Mouse (Mus musculus): ENCODE data around the gene Pdha2. TPM values are rescaled to one million over a fixed set of nuclear protein-coding genes. Genes with fewer than 3 reads are reported as not detected.

The Pdha2 gene
- polyA plus RNA-seq, 1 experiment, result not detected

GRCm38 (mm10) chr3:141214789-141215188 lies 2.6 kb upstream of the Pdha2 start:
- Histone ChIP-seq H3K9me3 (ENCODE audit: control insufficient read depth, low read length) (peaks cover 15% of the 10 kb centered on the region), H3K36me3 (ENCODE audit: control insufficient read depth) (no peaks in the 10 kb centered on the region), H3K4me1 (ENCODE audit: control insufficient read depth) (no peaks in the 10 kb centered on the region), H3K4me3 (replicated peaks) (no peak overlapping the region), H3K27me3 (ENCODE audit: control insufficient read depth) (no peaks in the 10 kb centered on the region; the same call in 1 of the 2 replicates)
- TF ChIP-seq GATA1 (IDR thresholded peaks at IDR 0.05; ENCODE audit: low read length), result no peak
- TF ChIP-seq TAL1 (IDR thresholded peaks at IDR 0.05; ENCODE audit: low read length), result no peak

- H3K9me3 ChIP-seq (ENCODE audit: control insufficient read depth, low read length), result peaks cover 15% of the 10 kb centered on the region
- no peaks in the 10 kb centered on the region for H3K4me1 ChIP-seq (ENCODE audit: control insufficient read depth)
Observed at GRCm38 (mm10) chr3:141214197-141214596, 2.0 kb upstream of the Pdha2 start.

GRCm38 (mm10) chr3:141211644-141212043 lies 511 bp downstream of the Pdha2 start:
- H3K36me3 ChIP-seq (ENCODE audit: control insufficient read depth), result no peaks in the 10 kb centered on the region
- no peak for TF ChIP-seq TAL1 (IDR thresholded peaks at IDR 0.05; ENCODE audit: low read length)
- TF ChIP-seq GATA1 (IDR thresholded peaks at IDR 0.05; ENCODE audit: low read length), result no peak
- peaks cover 17% of the 10 kb centered on the region for H3K9me3 ChIP-seq (ENCODE audit: control insufficient read depth, low read length)
- H3K4me3 ChIP-seq (replicated peaks), result no peak overlapping the region
- H3K27me3 ChIP-seq (ENCODE audit: control insufficient read depth), result no peaks in the 10 kb centered on the region; the same call in 1 of the 2 replicates
- H3K4me1 ChIP-seq (ENCODE audit: control insufficient read depth), result no peaks in the 10 kb centered on the region

More at GRCm38 (mm10) chr3:141214197-141214596, 2.0 kb upstream of the Pdha2 start:
- Histone ChIP-seq H3K27me3 (ENCODE audit: control insufficient read depth) (no peaks in the 10 kb centered on the region; the same call in 1 of the 2 replicates), H3K4me3 (replicated peaks) (no peak overlapping the region), H3K36me3 (ENCODE audit: control insufficient read depth) (no peaks in the 10 kb centered on the region)
- no peak for TF ChIP-seq GATA1 (IDR thresholded peaks at IDR 0.05; ENCODE audit: low read length)

DNA sequence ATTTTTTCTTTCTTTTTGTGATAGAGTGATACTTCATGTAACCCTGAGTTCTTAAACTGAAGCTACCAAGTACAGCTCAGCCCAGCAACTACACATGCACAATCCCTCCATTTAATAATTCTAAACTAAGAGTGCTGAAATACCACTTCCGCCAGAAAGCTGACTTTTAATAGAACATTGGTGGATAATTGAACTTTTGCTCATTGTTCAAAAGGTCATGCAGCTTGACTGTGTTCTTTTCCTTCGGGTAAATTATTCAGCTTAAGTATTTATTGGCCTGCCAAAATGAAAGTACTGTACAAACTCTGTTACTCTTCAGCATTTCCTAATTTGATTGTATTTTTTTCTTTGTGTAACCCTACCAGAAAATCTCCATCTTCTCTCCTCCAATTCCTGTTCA lies 10.4 kb downstream of the Pdha2 start:
- H3K9me3 ChIP-seq (ENCODE audit: control insufficient read depth, low read length), result no peaks in the 10 kb centered on the region
- no peaks in the 10 kb centered on the region for H3K27me3 ChIP-seq (ENCODE audit: control insufficient read depth)
- TF ChIP-seq GATA1 (IDR thresholded peaks at IDR 0.05; ENCODE audit: low read length), result no peak
- no peak for TF ChIP-seq TAL1 (IDR thresholded peaks at IDR 0.05; ENCODE audit: low read length)
- no peaks in the 10 kb centered on the region for H3K36me3 ChIP-seq (ENCODE audit: control insufficient read depth)
- no peak overlapping the region for H3K4me3 ChIP-seq (replicated peaks)
- H3K4me1 ChIP-seq (ENCODE audit: control insufficient read depth), result no peaks in the 10 kb centered on the region

- TF ChIP-seq TAL1 (IDR thresholded peaks at IDR 0.05; ENCODE audit: low read length) (no peak), GATA1 (IDR thresholded peaks at IDR 0.05; ENCODE audit: low read length) (no peak)
- H3K4me1 ChIP-seq (ENCODE audit: control insufficient read depth), result no peaks in the 10 kb centered on the region
- no peaks in the 10 kb centered on the region for H3K27me3 ChIP-seq (ENCODE audit: control insufficient read depth)
- H3K4me3 ChIP-seq (replicated peaks), result no peak overlapping the region
- no peaks in the 10 kb centered on the region for H3K9me3 ChIP-seq (ENCODE audit: control insufficient read depth, low read length)
- H3K36me3 ChIP-seq (ENCODE audit: control insufficient read depth), result no peaks in the 10 kb centered on the region
Observed at GRCm38 (mm10) chr3:141197308-141197861, 14.8 kb downstream of the Pdha2 start.

DNA sequence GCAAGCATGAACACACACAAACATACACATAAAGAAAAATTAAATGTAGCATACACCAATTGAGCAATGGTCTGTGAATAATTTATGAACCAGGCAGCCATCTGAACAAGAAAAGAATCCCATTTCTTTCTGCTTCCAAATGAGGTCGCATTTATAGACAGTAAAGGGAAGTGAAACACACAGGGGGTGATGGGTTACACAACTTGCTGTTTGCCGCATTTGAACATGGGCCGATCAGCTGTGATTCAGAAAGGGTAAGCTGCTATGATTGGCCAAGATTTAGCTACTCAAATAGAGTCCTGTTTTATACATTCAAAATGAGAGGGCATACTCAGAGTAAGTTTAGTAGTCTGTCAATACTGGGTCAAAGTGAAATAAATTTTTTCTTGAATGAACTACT lies 20.5 kb downstream of the Pdha2 start:
- Histone ChIP-seq H3K9me3 (ENCODE audit: control insufficient read depth, low read length) (no peaks in the 10 kb centered on the region), H3K4me3 (replicated peaks) (no peak overlapping the region), H3K4me1 (ENCODE audit: control insufficient read depth) (no peaks in the 10 kb centered on the region), H3K36me3 (ENCODE audit: control insufficient read depth) (no peaks in the 10 kb centered on the region), H3K27me3 (ENCODE audit: control insufficient read depth) (no peaks in the 10 kb centered on the region)
- TF ChIP-seq TAL1 (IDR thresholded peaks at IDR 0.05; ENCODE audit: low read length) (no peak), GATA1 (IDR thresholded peaks at IDR 0.05; ENCODE audit: low read length) (no peak)

DNA sequence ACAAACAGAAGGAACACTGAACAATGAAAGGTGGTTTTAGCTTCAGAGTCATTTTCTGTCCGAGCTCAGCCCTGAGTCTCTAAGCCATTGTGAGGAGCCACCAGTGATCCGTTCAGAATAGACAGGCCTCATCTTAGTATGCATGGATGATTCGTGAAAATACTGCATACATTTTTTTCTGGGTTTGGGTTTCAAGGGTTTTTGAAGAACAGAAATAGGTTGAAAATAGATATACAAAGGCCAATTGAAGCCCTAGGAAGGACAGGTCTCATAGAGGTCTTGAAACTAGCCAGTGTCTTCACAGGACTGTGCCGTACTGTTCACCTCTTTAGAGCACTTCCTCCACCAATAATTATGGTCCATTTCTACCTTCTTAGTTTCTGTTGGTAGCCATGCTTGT lies 21.7 kb downstream of the Pdha2 start:
- H3K4me1 ChIP-seq (ENCODE audit: control insufficient read depth), result no peaks in the 10 kb centered on the region
- H3K36me3 ChIP-seq (ENCODE audit: control insufficient read depth), result no peaks in the 10 kb centered on the region
- H3K27me3 ChIP-seq (ENCODE audit: control insufficient read depth), result no peaks in the 10 kb centered on the region
- H3K4me3 ChIP-seq (replicated peaks), result no peak overlapping the region
- no peak for TF ChIP-seq TAL1 (IDR thresholded peaks at IDR 0.05; ENCODE audit: low read length)
- TF ChIP-seq GATA1 (IDR thresholded peaks at IDR 0.05; ENCODE audit: low read length), result no peak
- H3K9me3 ChIP-seq (ENCODE audit: control insufficient read depth, low read length), result no peaks in the 10 kb centered on the region

DNA sequence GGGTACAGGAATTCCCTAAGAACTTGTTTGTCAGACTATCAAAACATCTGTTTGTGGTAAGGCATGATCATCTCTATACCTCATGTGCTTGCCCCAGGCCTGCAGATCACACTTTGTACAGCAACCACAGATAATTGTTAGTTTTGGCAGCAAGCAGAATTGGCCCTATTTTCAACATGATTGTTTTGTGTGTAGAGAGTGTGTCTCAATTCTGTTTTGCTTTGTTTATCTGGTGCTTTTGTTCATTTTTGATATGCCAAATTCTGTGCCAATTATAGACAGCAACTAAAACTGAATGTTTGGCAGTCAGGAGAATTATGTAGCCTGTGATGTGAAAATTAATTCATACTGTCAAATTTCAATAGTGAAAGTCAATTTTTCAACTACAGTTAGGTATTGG lies 51.2 kb downstream of the Pdha2 start:
- no peaks in the 10 kb centered on the region for H3K4me1 ChIP-seq (ENCODE audit: control insufficient read depth)
- no peaks in the 10 kb centered on the region for H3K27me3 ChIP-seq (ENCODE audit: control insufficient read depth)
- no peaks in the 10 kb centered on the region for H3K9me3 ChIP-seq (ENCODE audit: control insufficient read depth, low read length)
- no peak for TF ChIP-seq TAL1 (IDR thresholded peaks at IDR 0.05; ENCODE audit: low read length)
- no peak for TF ChIP-seq GATA1 (IDR thresholded peaks at IDR 0.05; ENCODE audit: low read length)
- H3K36me3 ChIP-seq (ENCODE audit: control insufficient read depth), result no peaks in the 10 kb centered on the region
- no peak overlapping the region for H3K4me3 ChIP-seq (replicated peaks)

All from erythroblast, embryonic 14.5 days (primary cell).